Mouse (Mus musculus) testis, postnatal 14 days (tissue): Measurements from ENCODE around the gene Sav1.

Experiments
- DNase-seq: peaks from one replicate; pipeline ENCODE4 v3.0.0; 2021; ENCODE audit warnings: low spot score

The Sav1 gene

GRCm38 (mm10) chr12:69957378-69957777 lies 29.4 kb downstream of the Sav1 start:
- no peak for DNase-seq

- no peak for DNase-seq
Measured at GRCm38 (mm10) chr12:69947502-69947901, 39.3 kb downstream of the Sav1 start.

DNA sequence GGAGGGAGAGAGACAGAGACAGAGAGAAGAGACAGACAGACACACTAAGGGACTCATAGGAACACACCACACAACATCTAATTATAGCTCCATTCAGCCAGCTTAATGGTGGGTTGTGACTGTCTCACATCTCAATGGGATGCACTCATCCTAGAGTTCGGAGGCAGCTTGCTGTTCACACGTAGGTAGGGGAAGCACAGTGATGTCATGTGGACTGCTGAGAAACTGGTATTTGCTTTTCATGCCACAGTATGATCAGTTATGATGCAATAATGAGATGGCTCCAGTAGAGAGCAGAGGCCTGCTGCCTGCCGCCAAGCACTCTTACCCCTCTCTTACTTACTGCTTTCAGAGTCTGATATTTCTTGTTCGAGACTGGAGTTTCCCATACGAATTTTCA lies 40.9 kb downstream of the Sav1 start:
- DNase-seq, result no peak

DNA sequence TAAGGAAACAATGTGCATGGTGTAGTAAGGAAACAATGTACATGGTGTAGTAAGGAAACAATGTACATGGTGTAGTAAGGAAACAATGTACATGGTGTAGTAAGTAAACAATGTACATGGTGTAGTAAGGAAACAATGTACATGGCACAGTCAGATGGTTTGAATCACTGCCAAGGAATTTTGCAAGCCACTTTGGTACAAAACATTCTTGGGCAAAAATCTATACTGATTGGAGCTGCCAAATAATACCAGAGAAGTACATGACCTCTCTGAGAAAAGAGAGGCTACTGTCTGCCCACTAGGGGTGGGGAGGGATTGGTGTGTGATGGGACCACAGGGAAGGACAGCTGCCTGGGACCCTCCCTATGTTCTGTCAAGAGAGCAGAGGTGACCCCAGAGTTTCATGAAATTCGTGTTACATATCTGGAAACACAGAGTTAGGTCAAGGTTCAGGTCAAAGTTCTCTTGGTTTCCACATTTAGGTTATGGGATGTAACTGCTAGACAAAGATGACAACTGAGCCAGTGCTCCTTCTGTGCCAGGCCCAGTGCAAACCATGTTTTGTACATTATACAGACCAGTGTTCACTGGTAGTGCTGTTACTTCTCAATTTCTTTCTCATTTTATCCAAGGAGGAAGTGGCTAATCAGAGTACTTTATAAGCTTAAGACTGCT lies 45.0 kb downstream of the Sav1 start:
- no peak for DNase-seq

- no peak for DNase-seq
Measured at GRCm38 (mm10) chr12:69939291-69939690, 47.5 kb downstream of the Sav1 start.

- no peak for DNase-seq
Measured at GRCm38 (mm10) chr12:69937731-69938130, 49.1 kb downstream of the Sav1 start.

- DNase-seq, result no peak
Measured at GRCm38 (mm10) chr12:69926716-69927115, 60.1 kb downstream of the Sav1 start.

- no peak for DNase-seq
Measured at GRCm38 (mm10) chr12:69924012-69924411, 62.8 kb downstream of the Sav1 start.

GRCm38 (mm10) chr12:69923603-69924002 lies 63.2 kb downstream of the Sav1 start:
- DNase-seq, result no peak

- no peak for DNase-seq
Measured at GRCm38 (mm10) chr12:69923128-69923527, 63.7 kb downstream of the Sav1 start.

GRCm38 (mm10) chr12:69922099-69922498 lies 64.7 kb downstream of the Sav1 start:
- DNase-seq, result no peak

DNA sequence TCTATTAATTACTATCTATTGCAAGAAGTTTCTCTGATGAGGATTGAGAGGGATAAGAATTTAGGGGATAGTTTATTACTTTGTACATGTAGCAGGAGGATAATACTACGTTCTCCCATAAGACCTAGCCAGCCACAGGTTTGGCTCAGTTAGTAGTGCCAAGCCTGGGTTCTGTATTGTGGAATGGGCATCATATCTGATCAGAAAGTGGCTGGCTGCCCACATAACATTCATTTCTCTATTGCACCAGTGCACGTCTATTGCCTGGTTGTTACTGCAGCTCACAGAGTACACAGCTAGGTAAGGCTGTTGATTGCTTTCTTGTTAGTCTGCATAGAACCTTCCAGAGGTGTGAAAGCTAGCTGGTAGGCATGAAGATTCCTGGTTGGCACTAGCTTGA lies 68.9 kb downstream of the Sav1 start:
- no peak for DNase-seq
